Mouse (Mus musculus) heart, postnatal 25 days (tissue): ENCODE data around the gene Ube2n. TPM values are rescaled to one million over a fixed set of nuclear protein-coding genes. Genes with fewer than 3 reads are reported as not detected.

Source experiments
- DNase-seq: peaks from one replicate; pipeline ENCODE4 v3.0.0; 2022; ENCODE audit warnings: low spot score
- intact Hi-C: fragments of 180-260 bp; cut with DNase I; formaldehyde crosslinking; loops from one replicate; pipeline ENCODE4 v1.15.1; 2025
- microRNA-seq: library from miRNA; unstranded; fragments of <30 nt; microRNA quantifications from one replicate; pipeline ENCODE4 v1.2.0, GENCODE M21; 2022
- total RNA-seq, 2 experiments: library from RNA; stranded (reverse); gene quantifications; 2 replicates each; pipeline ENCODE4 v1.2.3; 2021

Gene Ube2n
- total RNA-seq, 2 experiments from 2014 or later = 90.3 to 106 TPM

GRCm38 (mm10) chr10:95576876-95577566, 62.1 kb downstream of the Ube2n start:
- DNase-seq = no peak
- intact Hi-C loops = no loop called here

GRCm38 (mm10) chr10:95577567-95577950, 62.6 kb downstream of the Ube2n start:
- intact Hi-C loops = no loop called here
- DNase-seq = no peak

- DNase-seq = no peak
- intact Hi-C loops = no loop called here
Observed at GRCm38 (mm10) chr10:95585554-95585953, 70.6 kb downstream of the Ube2n start.

GRCm38 (mm10) chr10:95587509-95588220, 72.7 kb downstream of the Ube2n start:
- DNase-seq = no peak
- intact Hi-C loops = no loop called here

- no peak for DNase-seq
- intact Hi-C loops = no loop called here
Observed at GRCm38 (mm10) chr10:95589196-95589595, 74.3 kb downstream of the Ube2n start.

- no peak for DNase-seq
- intact Hi-C loops = no loop called here
Observed at GRCm38 (mm10) chr10:95590196-95590595, 75.3 kb downstream of the Ube2n start.

GRCm38 (mm10) chr10:95591257-95591656, 76.3 kb downstream of the Ube2n start:
- intact Hi-C loops = no loop called here

GRCm38 (mm10) chr10:95594414-95594813, 79.5 kb downstream of the Ube2n start:
- intact Hi-C loops = no loop called here
- DNase-seq = no peak

More at GRCm38 (mm10) chr10:95591257-95591656, 76.3 kb downstream of the Ube2n start:
- no peak for DNase-seq

Small RNAs within 50 kb of the gene (microRNA-seq; reads per million reads assigned to microRNA genes)
- 65.3 reads per million, percentile 52 among the genes with 10 or more reads in this experiment for gene Mir3058

Other genes starting within 250 kb of the Ube2n start
- gene Cradd, start 191.0 kb upstream of the Ube2n start, total RNA-seq = 1 to 10 TPM; 7.9 to 9.3 TPM
- gene Socs2, start 98.0 kb upstream of the Ube2n start, total RNA-seq = 10 to 100 TPM; 46.3 to 59.1 TPM
- gene Mrpl42, start 13.2 kb upstream of the Ube2n start, total RNA-seq = 100 to 1,000 TPM; 456 to 473 TPM
- gene Nudt4, start 49.0 kb downstream of the Ube2n start, total RNA-seq = 100 to 1,000 TPM; 263 to 282 TPM
- not detected for gene Anapc15-ps, start 158.3 kb downstream of the Ube2n start, total RNA-seq